Mouse (Mus musculus) liver, adult 2 months (tissue): ENCODE results near the gene Kcnt2.

Experiments
- CTCF ChIP-seq: fragments of 200-500 bp; IDR thresholded peaks from 2 replicates; pipeline ENCODE4 v1.5.1; 2011; ENCODE audit warnings: low read depth, low read length, control low read depth
- POLR2A ChIP-seq: fragments of 200-500 bp; IDR thresholded peaks from 2 replicates; pipeline ENCODE4 v1.6.1; 2011; ENCODE audit warnings: low read length, control low read depth; ENCODE audit not compliant: insufficient read depth; ENCODE audit errors: extremely low read depth

DNA sequence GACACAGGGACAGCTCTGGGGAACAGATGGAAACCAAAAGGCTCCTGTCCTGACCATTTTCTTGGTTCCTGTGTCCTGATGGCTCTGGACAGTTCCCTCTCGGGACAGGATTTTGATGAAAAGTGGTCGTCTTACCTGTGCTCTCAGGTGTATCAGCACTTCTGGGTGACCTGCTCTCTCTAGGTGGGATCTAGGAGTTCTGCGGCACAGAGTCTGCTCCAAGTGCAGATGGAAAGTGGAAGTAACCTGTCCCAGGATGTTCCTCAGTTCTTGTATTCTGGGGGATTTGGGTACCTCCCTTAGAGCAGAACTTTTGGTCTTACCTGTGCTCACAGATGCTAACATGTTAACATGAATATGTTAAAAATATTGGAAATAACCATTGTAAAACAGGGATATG, 80.8 kb downstream of the Kcnt2 start:
- TF ChIP-seq POLR2A (no peak), CTCF (no peak)
